Mouse (Mus musculus) gastrocnemius, adult 2 months (tissue): ENCODE data around the gene Btbd35f28. TPM values are rescaled to one million over a fixed set of nuclear protein-coding genes. Genes with fewer than 3 reads are reported as not detected.
"Not testable (repeated sequence)": the region's sequence is repeated elsewhere in the genome, so short reads cannot be mapped to it uniquely, and the experiment has no call there.

ENCODE experiments used
- DNase-seq: peaks from one replicate; pipeline ENCODE4 v3.0.0; 2022
- H3K27ac ChIP-seq: fragments of 200-600 bp; 2 replicates; pipeline ENCODE4 v1.8.1; 2022; ENCODE audit warnings: mild to moderate bottlenecking
- H3K4me3 ChIP-seq: fragments of 200-600 bp; 2 replicates; pipeline ENCODE4 v1.8.1; 2022; ENCODE audit warnings: mild to moderate bottlenecking, moderate library complexity
- intact Hi-C: fragments of 180-260 bp; cut with DNase I; formaldehyde crosslinking; loops from one replicate; pipeline ENCODE4 v1.15.1; 2025
- long read RNA-seq, 2 experiments: library from polyadenylated mRNA; stranded (forward); transcript quantifications; one replicate each; pipeline ENCODE4 v2.0.0; 2021
- total RNA-seq, 2 experiments: library from RNA; stranded (reverse); gene quantifications; 2 replicates each; pipeline ENCODE4 v1.2.3; 2021

Gene Btbd35f28
- total RNA-seq, result not detected
- long read RNA-seq, experiment 1, result 0 reads
- long read RNA-seq, experiment 2, result 0 reads

DNA sequence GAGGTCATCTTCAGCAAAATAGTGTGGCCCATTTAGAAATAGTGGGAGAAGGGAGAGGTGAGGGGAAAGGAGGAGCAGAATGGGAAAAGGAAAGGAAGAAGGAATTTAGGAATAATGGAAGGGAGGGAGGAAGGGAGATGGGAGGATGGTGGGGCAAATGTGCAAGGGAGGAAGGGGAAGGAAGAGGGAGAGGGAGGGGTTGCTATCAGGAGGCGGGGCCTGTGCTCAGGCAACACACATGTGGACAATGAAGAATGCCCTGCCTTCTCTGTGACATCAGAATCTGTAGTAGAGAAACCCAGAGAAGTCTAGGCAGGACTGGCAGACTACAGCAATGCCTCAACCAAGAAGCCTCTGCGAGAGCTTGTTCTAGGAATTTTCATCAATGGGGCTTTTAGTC, at the start of gene Btbd35f28:
Btbd35f28 (plus strand) TSS at position 301 of the 400 bp plus-strand sequence.
- intact Hi-C loops, H3K4me3 ChIP-seq, DNase-seq, H3K27ac ChIP-seq: not testable (repeated sequence)

Other genes starting within 250 kb of the Btbd35f28 start
- not detected for gene Btbd35f16, start 239.6 kb upstream of the Btbd35f28 start, total RNA-seq
- gene Btbd35f3, start 158.9 kb upstream of the Btbd35f28 start, total RNA-seq, result not detected
- not detected for gene Btbd35f20, start 94.7 kb downstream of the Btbd35f28 start, total RNA-seq
- not detected for gene Btbd35f17, start 174.1 kb downstream of the Btbd35f28 start, total RNA-seq